Mouse (Mus musculus) neural tube, embryonic 12.5 days (tissue): Measurements from ENCODE around the gene Prdm16. TPM values are rescaled to one million over a fixed set of nuclear protein-coding genes. Genes with fewer than 3 reads are reported as not detected.
A peak's percentile ranks its signal among the peaks of the same experiment; 100 is the strongest.

Experiments used
- ATAC-seq: fragments of 200-750 bp; cut with Nextera tagmentation; 2 replicates; pipeline ENCODE4 v1.8.0; 2017; ENCODE audit warnings: low read depth, mild to moderate bottlenecking, moderate TSS enrichment, moderate library complexity; ENCODE audit not compliant: low FRiP score
- H3K27ac ChIP-seq: fragments of 300-500 bp; sonication (generic); 2 replicates; pipeline ENCODE4 v1.5.1; 2016
- H3K27me3 ChIP-seq: fragments of 300-500 bp; sonication (generic); replicated peaks from 2 replicates; pipeline ENCODE4 v1.6.1; 2016; ENCODE audit warnings: mild to moderate bottlenecking
- H3K36me3 ChIP-seq: fragments of 300-500 bp; sonication (generic); 2 replicates; pipeline ENCODE4 v1.6.1; 2016; ENCODE audit warnings: mild to moderate bottlenecking
- H3K4me1 ChIP-seq: fragments of 300-500 bp; sonication (generic); 2 replicates; pipeline ENCODE4 v1.6.1; 2016
- H3K4me2 ChIP-seq: fragments of 300-500 bp; sonication (generic); replicated peaks from 2 replicates; pipeline ENCODE4 v1.6.1; 2016; ENCODE audit warnings: mild to moderate bottlenecking
- H3K4me3 ChIP-seq: fragments of 300-500 bp; sonication (generic); 2 replicates; pipeline ENCODE4 v1.5.1; 2016
- H3K9ac ChIP-seq: fragments of 300-500 bp; sonication (generic); 2 replicates; pipeline ENCODE4 v1.6.1; 2016; ENCODE audit warnings: mild to moderate bottlenecking
- H3K9me3 ChIP-seq: fragments of 300-500 bp; sonication (generic); 2 replicates; pipeline ENCODE4 v1.6.1; 2016; ENCODE audit warnings: mild to moderate bottlenecking
- WGBS: fragments of 180-500 bp; shearing (Covaris S2); methylation state at CpG from one replicate; pipeline ENCODE4 v1.1.7; 2016; 5-methylcytosine and 5-hydroxymethylcytosine counted together
- polyA plus RNA-seq: library from polyadenylated mRNA; unstranded; fragments of >200 nt; fragmentation: Nextera tagmentation; extraction: Ambion mirVana; gene quantifications from 2 replicates; pipeline ENCODE4 v1.2.1, GENCODE M21; 2016

The Prdm16 gene
- polyA plus RNA-seq, 1 experiment from 2014 or later = 12.9 TPM

GRCm38 (mm10) chr4:154449343-154449742 lies 187.3 kb downstream of the Prdm16 start:
- no peak overlapping the region for H3K4me3 ChIP-seq
- 17% methylated on average over 3 of the region's 3 CpGs for WGBS
- no peaks in the 10 kb centered on the region for H3K9me3 ChIP-seq
- H3K27me3 ChIP-seq = peaks cover 54% of the 10 kb centered on the region
- H3K9ac ChIP-seq = no peak overlapping the region
- no peaks in the 10 kb centered on the region for H3K36me3 ChIP-seq
- H3K27ac ChIP-seq = no peak overlapping the region
- peak; percentile 53; the same call in 1 of the 2 replicates for ATAC-seq
- H3K4me1 ChIP-seq = peaks cover 6% of the 10 kb centered on the region
- H3K4me2 ChIP-seq = no peak overlapping the region

- 77% methylated on average over 9 of the region's 9 CpGs for WGBS
- H3K4me1 ChIP-seq = peaks cover 12% of the 10 kb centered on the region
- ATAC-seq = no peak
- H3K9ac ChIP-seq = no peak overlapping the region
- H3K4me3 ChIP-seq = no peak overlapping the region
- H3K9me3 ChIP-seq = no peaks in the 10 kb centered on the region
- H3K27ac ChIP-seq = no peak overlapping the region
- peaks cover 39% of the 10 kb centered on the region for H3K27me3 ChIP-seq
- H3K4me2 ChIP-seq = no peak overlapping the region
- H3K36me3 ChIP-seq = no peaks in the 10 kb centered on the region
These were observed 191.0 kb downstream of the Prdm16 start for GRCm38 (mm10) chr4:154445721-154446120.

- no peaks in the 10 kb centered on the region for H3K36me3 ChIP-seq
- no peak for ATAC-seq
- H3K9me3 ChIP-seq = no peaks in the 10 kb centered on the region
- H3K4me2 ChIP-seq = no peak overlapping the region
- no peak overlapping the region for H3K9ac ChIP-seq
- peaks cover 18% of the 10 kb centered on the region for H3K4me1 ChIP-seq
- 57% methylated on average over 9 of the region's 9 CpGs for WGBS
- no peak overlapping the region for H3K27ac ChIP-seq
- H3K4me3 ChIP-seq = no peak overlapping the region
- H3K27me3 ChIP-seq = peaks cover 23% of the 10 kb centered on the region
These were observed 193.9 kb downstream of the Prdm16 start for GRCm38 (mm10) chr4:154442645-154443304.

- Histone ChIP-seq H3K27me3 (peaks cover 4% of the 10 kb centered on the region; the same call in 1 of the 2 replicates), H3K4me1 (peaks cover 17% of the 10 kb centered on the region), H3K9ac (no peak overlapping the region), H3K27ac (no peak overlapping the region), H3K4me3 (no peak overlapping the region), H3K36me3 (no peaks in the 10 kb centered on the region), H3K9me3 (no peaks in the 10 kb centered on the region), H3K4me2 (no peak overlapping the region)
- WGBS = 74% methylated on average over 14 of the region's 14 CpGs
- no peak for ATAC-seq
These were observed 197.1 kb downstream of the Prdm16 start for GRCm38 (mm10) chr4:154439455-154440052.

- H3K4me1 ChIP-seq = peaks cover 12% of the 10 kb centered on the region
- 79% methylated on average over 15 of the region's 15 CpGs for WGBS
- no peak overlapping the region for H3K9ac ChIP-seq
- H3K36me3 ChIP-seq = no peaks in the 10 kb centered on the region
- H3K4me3 ChIP-seq = no peak overlapping the region
- ATAC-seq = no peak
- no peaks in the 10 kb centered on the region for H3K9me3 ChIP-seq
- no peak overlapping the region for H3K4me2 ChIP-seq
- H3K27ac ChIP-seq = no peak overlapping the region
- H3K27me3 ChIP-seq = peaks cover 3% of the 10 kb centered on the region; the same call in 1 of the 2 replicates
These were observed 198.1 kb downstream of the Prdm16 start for GRCm38 (mm10) chr4:154438610-154439009.

GRCm38 (mm10) chr4:154429770-154430169 lies 206.9 kb downstream of the Prdm16 start:
- Histone ChIP-seq H3K27ac (no peak overlapping the region), H3K4me3 (no peak overlapping the region), H3K9me3 (no peaks in the 10 kb centered on the region), H3K9ac (no peak overlapping the region), H3K36me3 (no peaks in the 10 kb centered on the region), H3K27me3 (peaks cover 10% of the 10 kb centered on the region; the same call in 1 of the 2 replicates), H3K4me1 (peaks cover 11% of the 10 kb centered on the region), H3K4me2 (no peak overlapping the region)
- ATAC-seq = no peak
- WGBS = 53% methylated on average over 2 of the region's 2 CpGs

- Histone ChIP-seq H3K27ac (no peak overlapping the region), H3K27me3 (peaks cover 14% of the 10 kb centered on the region; the same call in 1 of the 2 replicates), H3K9ac (no peak overlapping the region), H3K4me2 (no peak overlapping the region), H3K4me3 (no peak overlapping the region), H3K9me3 (no peaks in the 10 kb centered on the region), H3K4me1 (peaks cover 30% of the 10 kb centered on the region), H3K36me3 (no peaks in the 10 kb centered on the region)
- no peak for ATAC-seq
- 78% methylated on average over 7 of the region's 7 CpGs for WGBS
These were observed 209.8 kb downstream of the Prdm16 start for GRCm38 (mm10) chr4:154426901-154427300.

- Histone ChIP-seq H3K4me2 (no peak overlapping the region), H3K27ac (no peak overlapping the region), H3K36me3 (no peaks in the 10 kb centered on the region), H3K4me3 (no peak overlapping the region), H3K9ac (no peak overlapping the region), H3K9me3 (no peaks in the 10 kb centered on the region), H3K27me3 (peaks cover 14% of the 10 kb centered on the region; the same call in 1 of the 2 replicates), H3K4me1 (peaks cover 30% of the 10 kb centered on the region)
- no peak for ATAC-seq
- WGBS = 74% methylated on average over 17 of the region's 17 CpGs
These were observed 211.4 kb downstream of the Prdm16 start for GRCm38 (mm10) chr4:154425284-154425683.

GRCm38 (mm10) chr4:154424681-154425080 lies 212.0 kb downstream of the Prdm16 start:
- Histone ChIP-seq H3K9me3 (no peaks in the 10 kb centered on the region), H3K4me1 (peaks cover 30% of the 10 kb centered on the region), H3K4me2 (no peak overlapping the region), H3K4me3 (no peak overlapping the region), H3K27ac (no peak overlapping the region), H3K9ac (no peak overlapping the region), H3K36me3 (no peaks in the 10 kb centered on the region), H3K27me3 (peaks cover 18% of the 10 kb centered on the region; the same call in 1 of the 2 replicates)
- 52% methylated on average over 11 of the region's 11 CpGs for WGBS
- ATAC-seq = no peak

- Histone ChIP-seq H3K4me3 (no peak overlapping the region), H3K36me3 (no peaks in the 10 kb centered on the region), H3K9ac (0 out of 2 replicates have a peak overlapping the region, but pooled peaks have one; percentile 35), H3K4me2 (peak overlapping the region; percentile 24; the same call in 1 of the 2 replicates), H3K9me3 (peaks cover 7% of the 10 kb centered on the region; the same call in 1 of the 2 replicates), H3K4me1 (peaks cover 30% of the 10 kb centered on the region), H3K27ac (no peak overlapping the region), H3K27me3 (peaks cover 18% of the 10 kb centered on the region; the same call in 1 of the 2 replicates)
- no peak for ATAC-seq
- 5% methylated on average over 10 of the region's 10 CpGs for WGBS
These were observed 214.2 kb downstream of the Prdm16 start for GRCm38 (mm10) chr4:154422431-154422913.

- Histone ChIP-seq H3K4me1 (peaks cover 26% of the 10 kb centered on the region), H3K27ac (no peak overlapping the region), H3K4me2 (no peak overlapping the region), H3K9me3 (peaks cover 7% of the 10 kb centered on the region; the same call in 1 of the 2 replicates), H3K27me3 (peaks cover 19% of the 10 kb centered on the region; the same call in 1 of the 2 replicates), H3K4me3 (no peak overlapping the region), H3K9ac (no peak overlapping the region), H3K36me3 (no peaks in the 10 kb centered on the region)
- ATAC-seq = no peak
- WGBS = 91% methylated on average over 17 of the region's 17 CpGs
These were observed 215.9 kb downstream of the Prdm16 start for GRCm38 (mm10) chr4:154420749-154421148.

GRCm38 (mm10) chr4:154419766-154420165 lies 216.9 kb downstream of the Prdm16 start:
- no peaks in the 10 kb centered on the region for H3K36me3 ChIP-seq
- H3K27ac ChIP-seq = no peak overlapping the region
- H3K4me3 ChIP-seq = no peak overlapping the region
- 85% methylated on average over 4 of the region's 4 CpGs for WGBS
- no peak overlapping the region for H3K4me2 ChIP-seq
- peaks cover 26% of the 10 kb centered on the region for H3K4me1 ChIP-seq
- H3K27me3 ChIP-seq = peaks cover 15% of the 10 kb centered on the region; the same call in 1 of the 2 replicates
- H3K9ac ChIP-seq = no peak overlapping the region
- ATAC-seq = no peak
- peaks cover 7% of the 10 kb centered on the region; the same call in 1 of the 2 replicates for H3K9me3 ChIP-seq
